Mouse (Mus musculus) hematopoietic stem cell, adult 5-6 weeks (primary cell): Measurements from ENCODE around the gene Hapln3. TPM values are rescaled to one million over a fixed set of nuclear protein-coding genes. Genes with fewer than 3 reads are reported as not detected.

ENCODE experiments used
- ATAC-seq, 2 experiments: fragments of 125-278 bp in 1 of 2; replicated peaks in 1 of 2; 2 replicates each; pipeline ENCODE4 v1.8.0; 2016 to 2017; ENCODE audit warnings: inconsistent platforms in 2 of 2, mild to moderate bottlenecking in 2 of 2, moderate number of reproducible peaks in 2 of 2, low read depth in 1 of 2, moderate TSS enrichment in 1 of 2; ENCODE audit not compliant: low FRiP score in 2 of 2, poor library complexity in 2 of 2, severe bottlenecking in 2 of 2, insufficient read depth in 1 of 2, low TSS enrichment in 1 of 2
- total RNA-seq: library from RNA; stranded (forward); fragments of 172-1452, 232-1000 nt; gene quantifications from 2 replicates; pipeline ENCODE4 v1.2.3, GENCODE M21; 2017

Gene Hapln3
- total RNA-seq, 1 experiment from 2014 or later = not detected

DNA sequence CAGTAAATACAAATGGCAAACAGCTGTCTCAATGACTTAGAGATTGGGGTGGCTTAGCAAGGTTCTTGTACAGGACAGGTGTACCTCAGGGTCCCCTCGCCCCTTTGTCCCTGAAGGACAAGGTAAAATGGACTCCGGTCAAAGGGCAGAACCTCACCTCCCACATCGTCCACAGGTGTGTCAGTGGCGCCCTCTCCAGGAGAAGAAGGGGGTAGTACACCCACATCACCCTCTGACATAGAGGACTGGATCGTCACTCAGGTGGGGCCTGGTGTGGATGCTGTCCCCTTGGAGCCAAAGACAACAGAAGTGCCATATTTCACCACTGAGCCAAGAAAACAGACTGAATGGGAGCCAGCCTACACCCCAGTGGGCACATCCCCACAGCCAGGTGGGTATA lies 34.3 kb downstream of the Hapln3 start:
- no peak for ATAC-seq

DNA sequence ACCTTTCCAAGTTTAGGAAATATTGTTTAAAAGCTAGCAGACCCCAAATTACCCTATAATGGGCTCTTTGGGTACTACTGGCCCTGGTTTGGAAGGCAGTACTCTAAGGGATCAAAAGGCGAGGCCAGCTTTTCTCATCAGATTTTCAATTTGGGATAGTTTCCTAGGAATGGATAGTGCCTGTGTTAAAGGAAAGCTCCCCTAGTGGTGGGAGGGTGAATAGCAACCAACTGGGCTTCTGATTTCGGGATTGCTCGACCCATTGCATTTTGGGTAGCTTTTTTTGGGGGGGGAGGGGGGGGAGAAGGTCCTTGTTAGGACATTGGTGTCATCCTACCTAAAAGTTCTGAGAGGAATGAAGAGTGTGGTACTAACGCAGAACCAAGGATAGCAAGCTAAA lies 41.7 kb downstream of the Hapln3 start:
- no peak for ATAC-seq

DNA sequence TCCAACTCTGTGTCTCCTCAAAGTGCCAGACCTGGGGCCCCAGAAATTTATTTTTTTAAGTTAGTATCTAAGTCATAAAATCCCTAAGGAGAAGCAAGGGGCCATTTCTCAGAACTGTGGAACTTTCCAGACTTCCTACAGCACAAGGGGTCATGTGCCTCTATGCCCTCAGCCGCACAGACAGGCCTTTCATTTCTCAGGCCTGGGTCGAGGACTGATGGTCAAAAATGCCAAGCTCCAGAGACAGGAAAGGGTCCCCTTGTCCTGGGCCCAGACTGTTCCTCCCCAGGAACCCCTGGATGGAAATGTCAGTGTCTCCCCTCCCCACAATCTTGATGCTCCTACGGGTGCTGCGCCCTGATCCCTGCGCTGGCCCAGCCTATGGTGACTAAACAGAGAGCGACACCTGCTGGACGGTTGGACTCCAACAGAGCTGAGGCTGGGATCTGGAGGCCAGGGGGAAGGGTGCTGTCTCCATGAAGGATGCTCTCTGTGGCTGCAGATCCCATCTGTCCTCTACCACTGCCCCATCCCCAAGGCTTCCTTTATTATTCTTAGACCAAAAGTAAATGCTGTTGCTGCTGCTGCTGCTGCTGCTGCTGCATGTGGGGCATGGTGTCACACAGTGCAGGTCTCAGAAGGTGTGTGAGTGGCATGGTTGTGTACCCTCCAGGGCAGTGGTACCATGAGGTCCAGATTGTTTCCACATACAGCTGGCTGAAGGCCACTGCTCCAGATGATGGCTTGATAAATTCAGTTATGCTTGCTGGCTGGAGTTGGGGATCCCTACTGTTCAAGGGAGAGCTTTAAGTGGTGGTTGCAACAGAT lies 50.0 kb downstream of the Hapln3 start:
- peak; percentile 66 to 84; a peak in 3 of 4 replicates for ATAC-seq

- no peak for ATAC-seq
These were observed 51.6 kb downstream of the Hapln3 start for GRCm38 (mm10) chr7:79079212-79079611.

DNA sequence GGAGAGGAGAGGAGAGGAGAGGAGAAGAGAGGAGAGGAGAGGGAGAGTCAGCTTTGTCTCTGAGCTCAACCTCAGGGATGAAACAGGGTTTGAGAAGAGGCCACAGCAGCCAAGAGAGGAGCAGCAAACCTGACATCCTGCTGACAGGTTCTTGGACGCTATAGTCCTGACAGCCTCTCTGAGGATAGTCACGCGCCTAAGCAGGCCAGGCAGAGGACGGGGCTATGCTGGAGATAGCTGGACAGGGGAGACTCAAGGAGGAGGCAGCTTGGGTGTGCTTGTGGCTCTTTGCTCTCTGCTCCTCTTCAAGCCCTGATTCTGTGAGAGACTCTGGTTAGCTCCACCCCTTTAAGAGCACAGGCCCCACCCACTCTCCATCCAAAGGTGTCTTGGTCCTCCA lies 62.6 kb downstream of the Hapln3 start:
- no peak for ATAC-seq

DNA sequence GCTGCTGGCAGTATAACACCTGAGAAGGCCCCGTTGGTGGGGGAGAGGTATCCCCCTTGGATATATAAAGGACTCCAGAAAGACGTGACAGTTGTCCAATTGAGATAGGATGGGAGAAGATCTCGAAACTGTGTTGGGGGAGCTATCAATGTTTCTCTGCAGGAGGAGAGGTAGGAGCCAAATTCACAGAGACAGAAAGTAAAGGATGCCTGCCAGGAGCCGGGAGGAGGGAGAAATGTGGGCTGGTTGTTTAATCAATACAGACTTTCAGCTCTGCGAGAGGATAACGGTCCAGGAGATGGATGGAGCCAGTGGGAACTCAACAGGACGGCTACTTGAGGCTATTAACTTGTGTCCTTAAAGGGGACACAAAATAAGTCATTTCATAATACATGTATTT lies 63.4 kb downstream of the Hapln3 start:
- ATAC-seq = no peak

Other genes starting within 250 kb of the Hapln3 start
- 29.8 and 33.3 TPM in 2 replicates for gene Aen, start 235.2 kb downstream of the Hapln3 start, total RNA-seq
- gene Isg20, start 217.6 kb downstream of the Hapln3 start, total RNA-seq = 10.6 and 28.4 TPM in 2 replicates
- not detected in 2 replicates for gene Acan, start 77.5 kb downstream of the Hapln3 start, total RNA-seq
- 30.7 and 36.0 TPM in 2 replicates for gene Mfge8, start 18.0 kb upstream of the Hapln3 start, total RNA-seq
- gene Abhd2, start 142.2 kb upstream of the Hapln3 start, total RNA-seq = 39.1 and 45.4 TPM in 2 replicates